Mouse (Mus musculus): ENCODE results near the gene Cntfr.

GRCm38 (mm10) chr4:41705922-41706754, 9.2 kb upstream of the Cntfr start:
- TF ChIP-seq CTCF (IDR thresholded peaks at IDR 0.05; ENCODE audit: low read depth) (no peak), EP300 (IDR thresholded peaks at IDR 0.05; ENCODE audit: low read depth) (no peak)
